Mouse (Mus musculus): ENCODE data around the gene Arl6ip1.
"Not testable (repeated sequence)": the region's sequence is repeated elsewhere in the genome, so short reads cannot be mapped to it uniquely, and the experiment has no call there.

Arl6ip1 gene

GRCm38 (mm10) chr7:118129430-118130041 lies at the start of gene Arl6ip1:
Gene Arl6ip1 (minus strand): TSS chr7:118129662.
- DNase-seq (ENCODE audit: extremely low spot score, low spot score) = peak; percentile 98

- no peak for DNase-seq (ENCODE audit: extremely low spot score, low spot score)
Measured at GRCm38 (mm10) chr7:118175821-118176355, 46.4 kb upstream of the Arl6ip1 start.

DNA sequence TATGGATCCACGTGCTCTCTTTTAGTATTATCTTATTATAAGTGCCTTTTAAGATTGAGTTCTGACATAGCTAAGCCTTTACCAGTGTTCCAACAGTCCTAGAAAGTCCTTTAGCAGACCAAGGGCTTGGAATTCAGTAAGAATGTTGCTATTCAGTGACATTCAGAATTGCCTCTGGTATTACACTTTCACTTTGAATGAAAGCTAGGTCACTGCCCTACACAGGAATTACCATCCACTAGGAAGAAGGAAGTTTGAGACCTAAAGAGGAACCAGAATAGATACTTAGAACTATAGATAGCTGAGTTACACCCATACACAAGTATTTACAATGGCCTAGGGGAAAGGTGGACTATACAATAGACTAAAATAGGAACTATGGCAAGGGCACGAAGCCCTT lies 40.7 kb upstream of the Arl6ip1 start:
- not testable (repeated sequence) for DNase-seq (ENCODE audit: extremely low spot score, low spot score)

GRCm38 (mm10) chr7:118163006-118163405 lies 33.5 kb upstream of the Arl6ip1 start:
- no peak for DNase-seq (ENCODE audit: extremely low spot score, low spot score)

- no peak for DNase-seq (ENCODE audit: extremely low spot score, low spot score)
Measured at GRCm38 (mm10) chr7:118160121-118160520, 30.7 kb upstream of the Arl6ip1 start.

GRCm38 (mm10) chr7:118156461-118156860 lies 27.0 kb upstream of the Arl6ip1 start:
- DNase-seq (ENCODE audit: extremely low spot score, low spot score) = no peak

DNA sequence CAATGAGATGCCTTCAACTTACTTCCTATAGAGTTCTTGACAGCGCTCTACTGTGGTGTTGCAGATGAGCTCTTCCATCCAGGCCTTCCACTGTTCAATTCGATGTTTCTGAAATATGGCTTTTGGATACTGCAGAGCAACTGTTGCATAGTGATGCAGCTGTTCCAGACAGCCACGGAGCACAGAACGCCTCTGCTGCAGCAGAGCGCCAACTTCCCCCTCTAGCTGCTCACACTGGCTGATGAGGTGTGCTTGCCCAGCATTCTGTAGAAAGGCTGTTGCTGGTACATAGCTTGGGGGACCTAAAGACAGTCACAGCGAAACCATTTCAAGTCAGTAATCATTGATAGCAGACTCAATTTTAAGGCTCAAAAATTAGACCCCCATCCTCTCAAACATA lies 24.7 kb upstream of the Arl6ip1 start:
- DNase-seq (ENCODE audit: extremely low spot score, low spot score) = no peak

GRCm38 (mm10) chr7:118143602-118144001 lies 14.1 kb upstream of the Arl6ip1 start:
- no peak for DNase-seq (ENCODE audit: extremely low spot score, low spot score)

DNA sequence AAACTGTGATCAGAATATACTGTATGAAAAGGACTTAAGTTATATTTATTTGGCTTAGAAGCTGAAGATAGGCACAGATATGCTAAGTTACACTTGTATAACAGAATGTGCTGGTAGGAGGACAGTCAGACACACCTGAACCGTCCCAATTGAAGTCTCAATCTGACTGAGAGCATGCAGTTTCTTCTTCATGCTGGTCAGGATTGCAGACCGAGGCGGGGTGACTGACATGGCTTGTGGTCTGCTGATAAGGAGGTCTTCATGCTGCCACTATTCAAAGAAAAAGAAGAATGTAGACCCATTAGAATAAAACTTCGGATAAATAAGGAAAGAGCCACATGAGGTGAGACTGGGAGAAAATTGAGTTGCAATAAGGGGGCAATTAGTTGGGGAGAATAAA lies 13.7 kb upstream of the Arl6ip1 start:
- no peak for DNase-seq (ENCODE audit: extremely low spot score, low spot score)

GRCm38 (mm10) chr7:118141271-118141670 lies 11.8 kb upstream of the Arl6ip1 start:
- no peak for DNase-seq (ENCODE audit: extremely low spot score, low spot score)

- no peak for DNase-seq (ENCODE audit: extremely low spot score, low spot score)
Measured at GRCm38 (mm10) chr7:118135128-118135527, 5.7 kb upstream of the Arl6ip1 start.

DNA sequence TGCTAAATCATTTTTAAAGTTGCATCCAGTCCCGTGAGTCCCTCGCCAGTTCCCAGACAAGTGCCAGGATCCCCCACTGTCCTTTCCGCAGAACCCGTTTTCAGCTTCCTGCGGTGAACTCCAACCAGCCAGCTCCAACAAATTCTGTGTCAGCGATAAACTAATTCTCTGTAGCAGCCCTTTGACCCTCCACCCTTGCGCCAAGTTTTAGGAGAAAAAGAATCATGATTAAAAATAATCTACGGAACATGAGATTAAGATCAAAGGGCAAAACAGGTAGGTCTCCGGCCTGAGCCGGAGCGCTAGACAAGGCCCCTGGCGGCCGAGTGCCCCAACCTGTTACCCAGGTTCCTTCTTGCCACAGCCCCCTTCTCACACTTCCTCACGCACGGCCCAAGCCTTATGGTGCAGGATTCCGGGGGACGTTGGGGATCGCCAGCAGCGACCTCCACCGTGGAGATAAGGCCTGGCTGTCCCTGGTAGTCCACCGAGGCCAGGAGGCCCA lies 485 bp downstream of the Arl6ip1 start:
- DNase-seq (ENCODE audit: extremely low spot score, low spot score) = no peak

- no peak for DNase-seq (ENCODE audit: extremely low spot score, low spot score)
Measured at GRCm38 (mm10) chr7:118126219-118126875, 3.1 kb downstream of the Arl6ip1 start.

DNA sequence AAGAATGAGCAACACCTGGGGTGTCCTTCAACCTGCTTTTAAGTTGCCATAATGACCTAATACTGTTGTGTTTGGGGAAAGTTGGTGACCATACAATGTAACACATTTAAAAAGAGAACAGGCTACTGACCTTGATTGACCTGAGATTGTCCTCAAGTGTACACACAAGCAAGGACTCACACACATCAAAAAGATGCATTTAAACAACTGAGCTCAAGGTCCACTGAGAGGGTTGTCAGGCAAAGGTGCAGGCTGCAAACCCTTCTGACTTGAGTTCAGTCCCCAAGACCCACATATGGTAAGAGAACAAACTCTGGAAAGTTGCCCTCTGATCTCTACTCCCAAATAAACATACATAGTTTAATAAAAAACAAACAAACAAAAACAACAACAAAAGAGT lies 3.7 kb downstream of the Arl6ip1 start:
- no peak for DNase-seq (ENCODE audit: extremely low spot score, low spot score)

DNA sequence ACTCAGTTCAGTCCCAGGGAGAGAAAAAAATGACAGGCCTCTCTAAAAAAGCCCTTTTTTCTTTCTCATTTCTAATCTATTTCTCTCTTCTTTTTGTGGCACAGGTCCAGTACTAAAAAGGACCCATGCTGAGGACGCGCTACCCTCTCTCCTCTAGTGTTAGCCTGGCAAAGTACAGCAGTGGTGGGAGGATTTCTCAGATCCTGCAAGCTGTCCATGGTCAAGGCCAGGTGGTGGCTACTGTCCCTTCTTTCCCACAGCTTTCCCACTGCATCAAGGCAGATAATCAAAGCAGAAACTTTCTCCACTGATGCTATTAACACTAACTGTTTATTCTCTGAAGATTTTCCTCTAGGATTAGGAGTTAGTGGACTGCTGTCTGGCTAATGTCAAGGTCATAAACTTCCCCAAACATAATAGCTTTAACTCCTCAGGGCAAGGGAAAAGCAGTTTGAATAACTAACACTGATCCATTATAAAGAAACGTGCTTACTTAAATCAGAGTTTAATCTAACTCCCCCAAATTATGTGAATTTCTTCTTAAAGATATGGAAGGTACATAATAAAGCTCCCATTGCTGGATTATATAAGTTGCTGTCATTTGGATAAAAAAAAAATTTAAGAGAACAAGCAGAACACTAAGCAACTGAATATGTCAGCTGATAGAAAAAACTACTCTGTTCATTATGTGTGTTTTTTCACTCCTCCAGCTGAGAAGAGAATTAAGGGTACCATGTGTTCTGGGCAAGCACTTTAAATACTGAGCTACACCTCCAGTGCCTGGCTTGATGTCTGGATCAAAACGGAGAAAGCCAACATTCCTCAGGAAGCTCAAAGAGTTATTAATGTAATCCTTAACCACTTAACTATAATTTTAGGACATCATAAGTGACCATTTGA lies 5.7 kb downstream of the Arl6ip1 start:
- DNase-seq (ENCODE audit: extremely low spot score, low spot score) = no peak

- DNase-seq (ENCODE audit: extremely low spot score, low spot score) = no peak
Measured at GRCm38 (mm10) chr7:118122235-118122634, 7.2 kb downstream of the Arl6ip1 start.

- DNase-seq (ENCODE audit: extremely low spot score, low spot score) = no peak
Measured at GRCm38 (mm10) chr7:118120654-118121053, 8.8 kb downstream of the Arl6ip1 start.

- DNase-seq (ENCODE audit: extremely low spot score, low spot score) = no peak
Measured at GRCm38 (mm10) chr7:118119946-118120345, 9.5 kb downstream of the Arl6ip1 start.

DNA sequence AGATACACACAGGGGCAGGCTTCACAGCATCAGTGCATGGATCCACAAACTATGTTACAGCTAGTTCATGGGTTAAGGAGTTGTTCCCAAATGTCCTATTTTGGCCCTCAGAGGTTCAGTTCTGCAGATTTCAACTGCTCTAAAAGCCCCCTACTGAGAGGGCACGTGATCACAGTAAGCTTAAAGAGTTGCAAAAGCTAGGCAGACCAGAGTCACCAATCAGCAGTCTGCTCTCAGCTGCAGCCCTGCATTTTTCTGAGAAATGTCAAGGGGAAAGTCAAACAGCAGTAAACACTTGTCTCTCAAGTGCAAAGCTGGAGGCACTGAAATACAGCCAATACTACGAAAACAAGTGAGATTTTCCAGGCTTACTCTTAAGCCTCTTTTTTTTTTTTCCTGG lies 10.3 kb downstream of the Arl6ip1 start:
- no peak for DNase-seq (ENCODE audit: extremely low spot score, low spot score)

GRCm38 (mm10) chr7:118118426-118118825 lies 11.0 kb downstream of the Arl6ip1 start:
- no peak for DNase-seq (ENCODE audit: extremely low spot score, low spot score)

DNA sequence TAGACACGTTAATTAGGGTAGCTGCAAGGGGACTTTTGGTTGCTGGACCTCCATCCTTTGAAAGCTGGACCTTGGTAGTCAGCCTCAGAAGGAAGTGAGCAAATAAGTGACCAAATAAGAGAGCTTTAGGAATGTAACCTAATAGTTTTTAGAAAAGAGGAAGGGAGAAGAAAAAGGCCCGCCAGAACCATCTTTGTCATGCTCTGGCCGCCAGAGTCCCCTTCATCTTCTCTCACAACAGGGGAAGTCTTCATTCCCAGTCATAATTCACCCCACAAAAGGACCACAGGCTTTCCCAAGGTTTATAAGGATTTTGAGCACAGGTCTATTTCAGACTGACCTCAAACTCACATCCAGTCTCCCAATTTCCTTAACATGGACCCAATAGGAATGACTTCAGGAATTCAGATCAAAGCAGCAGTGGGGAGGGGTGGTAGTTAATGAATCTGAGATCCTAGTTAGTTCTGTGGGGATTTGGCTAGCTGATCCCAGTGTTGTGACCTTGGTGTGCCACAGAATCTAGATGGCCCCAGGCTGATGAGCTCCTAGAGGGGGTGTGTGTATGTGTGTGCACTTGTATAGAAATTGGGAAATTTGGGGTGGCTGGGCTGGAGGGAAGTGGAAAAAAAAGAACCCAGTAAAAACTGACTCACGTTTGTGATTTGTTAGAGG lies 11.8 kb downstream of the Arl6ip1 start:
- no peak for DNase-seq (ENCODE audit: extremely low spot score, low spot score)
